Mouse (Mus musculus): ENCODE measurements at regions not wholly inside any gene's neighbourhood (a gene's known extent, or its start where the extent isn't known, plus 50 kb on each side); places are given as distances from the start of the nearest gene placed in this dataset.
A peak's percentile ranks its signal among the peaks of the same experiment; 100 is the strongest.

DNA sequence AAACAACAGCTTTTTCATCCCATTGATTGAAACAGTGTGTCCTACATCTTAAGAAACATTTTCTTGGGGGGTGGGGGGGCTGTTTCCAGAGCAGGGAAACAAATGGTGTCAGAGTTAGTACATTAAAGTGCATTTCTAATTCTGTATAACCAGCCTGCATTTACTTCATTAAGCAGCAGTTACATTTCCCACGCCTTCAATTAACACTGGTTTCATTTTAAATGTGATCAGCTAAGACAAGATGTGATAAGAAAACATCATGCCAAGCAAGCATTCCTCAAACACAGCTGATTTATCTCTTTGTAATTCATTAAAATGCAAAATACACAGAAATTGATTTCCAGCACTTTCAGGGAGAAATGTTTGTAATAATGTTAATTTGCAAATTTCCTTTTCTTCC is 122.0 kb downstream of the Olfr1505 start:
- no peak for DNase-seq (ENCODE audit: low read depth, low spot score)

GRCm38 (mm10) chr19:14035785-14036184 is 122.5 kb downstream of the Olfr1505 start:
- no peak for DNase-seq (ENCODE audit: low read depth, low spot score)

DNA sequence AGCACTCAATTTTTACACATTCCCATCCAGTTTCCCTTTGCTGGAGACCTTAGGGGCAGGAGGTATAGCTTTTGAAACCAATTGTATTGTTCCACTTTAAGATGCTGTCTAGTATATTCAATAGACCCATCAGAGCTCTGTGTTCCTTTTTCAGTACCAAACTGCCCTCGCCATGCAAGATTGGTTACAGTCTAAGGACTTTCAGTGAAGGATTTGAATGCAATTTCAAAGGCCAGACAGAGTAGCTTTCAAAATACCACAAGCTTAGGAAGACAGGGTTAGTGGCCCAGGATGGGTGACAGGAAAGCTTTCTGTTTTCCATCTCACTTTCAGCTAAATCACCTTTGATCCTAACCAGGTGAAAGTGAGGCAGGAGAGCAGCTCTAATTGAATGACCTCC is 123.4 kb downstream of the Olfr1505 start:
- no peak for DNase-seq (ENCODE audit: low read depth, low spot score)

- no peak for DNase-seq (ENCODE audit: low read depth, low spot score)
These were observed 129.4 kb downstream of the Olfr1505 start for GRCm38 (mm10) chr19:14042753-14043152.

DNA sequence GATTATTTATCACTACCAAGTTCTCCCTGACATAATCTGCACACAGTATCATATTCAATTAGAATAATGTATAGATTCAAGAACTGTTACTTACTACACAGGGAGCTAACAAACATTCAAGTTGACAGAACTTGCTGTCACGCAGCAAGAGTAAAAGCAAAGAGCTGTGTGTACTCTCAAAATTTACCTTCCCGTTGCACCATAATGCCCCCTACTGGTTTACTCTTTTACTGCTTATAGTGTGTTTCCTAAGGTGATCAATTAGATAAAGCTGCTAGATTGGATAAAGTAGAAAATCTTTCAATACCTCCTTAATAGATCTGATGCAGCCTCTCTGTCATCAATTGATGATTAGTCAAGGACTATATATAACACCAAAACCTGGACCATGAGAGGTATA is 132.1 kb downstream of the Olfr1505 start:
- DNase-seq (ENCODE audit: low read depth, low spot score): no peak

DNA sequence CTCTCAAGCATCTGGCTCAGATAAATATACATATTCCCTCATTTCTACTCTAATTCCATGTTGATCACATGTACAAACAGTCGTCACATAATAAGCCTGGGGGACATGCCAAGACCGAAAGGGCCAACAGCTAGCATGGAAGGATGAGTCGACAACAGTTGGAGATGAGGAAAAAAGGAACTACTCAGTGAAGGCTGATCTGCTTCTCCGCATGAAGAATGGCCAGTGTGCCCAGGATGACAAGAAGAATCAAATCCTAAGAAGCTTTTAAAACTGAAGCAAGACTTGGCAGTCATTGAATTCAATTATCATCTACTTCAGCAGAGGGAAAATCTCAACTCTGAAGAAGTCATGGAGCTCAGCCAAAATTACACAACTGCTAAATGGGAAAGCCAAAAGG is 138.7 kb downstream of the Olfr1505 start:
- DNase-seq (ENCODE audit: low read depth, low spot score): no peak

- peak; percentile 16 for DNase-seq (ENCODE audit: low read depth, low spot score)
These were observed 167.2 kb downstream of the Olfr1505 start for GRCm38 (mm10) chr19:14080538-14080937.

- DNase-seq (ENCODE audit: low read depth, low spot score): no peak
These were observed 171.4 kb downstream of the Olfr1505 start for GRCm38 (mm10) chr19:14084726-14085125.

DNA sequence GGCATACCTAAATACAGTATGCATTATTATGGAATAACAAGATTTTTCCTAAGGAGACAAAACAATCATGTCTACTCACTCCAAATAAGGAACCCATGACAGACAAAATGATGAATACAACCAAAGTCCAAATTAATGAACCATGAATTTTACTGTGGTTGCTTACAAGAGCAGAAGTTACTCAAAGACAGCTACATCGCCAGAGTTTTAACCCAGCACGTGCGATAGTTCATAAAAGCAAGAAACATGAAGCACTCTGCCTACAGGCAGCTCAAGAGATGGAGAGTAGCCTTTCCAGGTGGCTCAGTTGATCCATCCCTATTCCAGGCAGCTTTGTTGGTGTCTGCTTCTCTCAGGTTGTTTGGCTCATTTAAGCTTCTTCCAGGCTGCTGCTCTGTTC is 176.8 kb downstream of the Olfr1505 start:
- no peak for DNase-seq (ENCODE audit: low read depth, low spot score)

DNA sequence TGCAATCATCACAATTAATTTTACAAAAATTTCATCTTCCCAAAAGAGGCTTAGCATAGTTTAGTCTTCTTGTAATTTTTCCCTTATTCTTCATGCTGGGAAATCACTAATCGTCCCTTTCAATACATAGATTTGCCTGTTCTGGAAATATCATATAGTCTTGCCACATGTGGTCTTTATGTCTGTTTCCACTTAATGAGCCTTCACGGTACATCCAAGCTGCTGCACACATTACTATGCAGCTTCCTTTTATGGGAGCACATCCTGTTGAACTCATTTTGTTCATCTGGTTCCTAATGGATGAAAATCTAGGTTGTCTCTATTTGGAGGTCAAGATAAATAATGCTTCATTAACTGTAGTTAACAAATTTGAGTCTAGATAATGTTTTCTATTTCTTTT is 180.9 kb downstream of the Olfr1505 start:
- DNase-seq (ENCODE audit: low read depth, low spot score): no peak

- no peak for DNase-seq (ENCODE audit: low read depth, low spot score)
These were observed 182.9 kb downstream of the Olfr1505 start for GRCm38 (mm10) chr19:14096187-14096586.

DNA sequence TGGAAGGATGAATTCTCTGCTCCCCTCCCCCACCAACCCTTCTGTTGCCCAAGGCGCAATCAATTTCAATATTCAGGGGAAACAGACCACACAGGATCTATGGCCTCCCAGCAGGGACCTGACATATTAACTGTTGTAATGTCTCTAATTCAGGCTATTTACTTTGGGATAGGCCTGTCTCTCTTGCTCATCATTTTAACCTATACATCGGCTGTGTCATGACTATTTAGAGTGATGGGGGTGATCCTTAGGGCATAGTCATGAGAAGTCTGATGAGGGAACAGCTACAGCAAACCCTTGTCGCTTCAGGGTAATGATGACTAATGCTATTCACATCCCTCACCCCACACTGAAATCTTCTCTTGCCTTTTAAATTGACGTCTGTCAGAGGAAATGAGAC is 195.8 kb downstream of the Olfr1505 start:
- no peak for DNase-seq (ENCODE audit: low read depth, low spot score)

GRCm38 (mm10) chr19:14123348-14124113 is 210.2 kb downstream of the Olfr1505 start:
- DNase-seq (ENCODE audit: low read depth, low spot score): no peak

- no peak for DNase-seq (ENCODE audit: low read depth, low spot score)
These were observed 211.0 kb downstream of the Olfr1505 start for GRCm38 (mm10) chr19:14124250-14124827.

- no peak for DNase-seq (ENCODE audit: low read depth, low spot score)
These were observed 211.7 kb downstream of the Olfr1505 start for GRCm38 (mm10) chr19:14124986-14125385.

- DNase-seq (ENCODE audit: low read depth, low spot score): no peak
These were observed 215.3 kb downstream of the Olfr1505 start for GRCm38 (mm10) chr19:14128397-14129209.

DNA sequence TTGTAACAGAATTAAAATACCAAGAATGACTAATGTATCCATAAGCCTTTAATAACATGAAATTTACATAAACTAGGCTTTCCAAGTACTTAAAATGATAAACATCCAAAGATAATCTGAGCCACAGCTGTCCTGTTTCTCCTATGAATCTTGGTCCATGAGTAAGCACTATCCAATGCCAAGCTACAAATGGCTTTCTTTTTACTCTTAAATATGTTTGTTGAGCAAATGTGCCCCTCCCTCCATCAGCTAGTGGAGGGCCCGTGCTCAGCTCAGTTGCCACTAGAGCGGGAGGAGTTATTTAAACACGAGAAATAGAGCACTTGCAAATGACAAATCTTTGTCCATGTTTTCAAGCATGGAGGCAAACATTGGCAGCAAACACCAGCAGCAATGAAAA is 247.9 kb downstream of the Olfr1505 start:
- DNase-seq (ENCODE audit: low read depth, low spot score): no peak

DNA sequence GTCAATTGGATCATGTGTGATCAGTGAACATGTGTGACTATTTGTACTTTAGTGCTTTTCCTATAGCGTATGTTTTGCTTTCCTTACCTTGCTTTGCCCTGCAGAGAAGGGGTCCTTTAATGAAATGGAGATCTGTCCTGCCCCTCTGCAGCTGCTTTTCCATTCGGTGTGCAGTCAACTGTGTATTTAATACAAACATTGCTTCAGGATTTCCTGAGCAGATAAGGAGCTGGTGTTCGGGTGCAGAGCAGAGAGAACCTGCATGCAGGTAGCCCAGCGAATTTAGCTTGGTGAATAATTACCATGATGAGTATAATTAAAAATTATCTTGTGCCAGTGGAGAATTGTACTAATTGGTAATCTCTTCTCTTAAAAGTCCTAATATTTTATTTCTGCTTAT is 249.4 kb downstream of the Olfr1505 start:
- no peak for DNase-seq (ENCODE audit: low read depth, low spot score)

DNA sequence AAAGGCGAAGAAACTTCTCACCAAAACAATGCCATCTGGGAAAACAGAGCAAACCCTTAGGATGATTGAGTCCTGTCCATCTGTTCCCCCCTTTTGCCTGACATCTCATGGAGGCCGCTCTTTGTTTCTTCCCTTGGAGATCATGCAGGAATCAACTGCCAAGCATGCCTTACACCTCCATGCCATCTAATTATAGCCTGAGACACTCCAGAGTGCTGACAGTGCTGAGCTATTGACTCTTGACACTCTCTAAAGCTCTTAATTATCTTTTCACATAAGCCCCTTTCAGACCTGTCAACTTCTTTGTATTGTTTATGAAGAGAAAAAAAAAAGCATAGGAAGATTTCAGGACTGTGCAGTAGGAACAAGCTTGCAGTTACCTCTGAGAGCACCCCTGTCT is 252.4 kb downstream of the Olfr1505 start:
- DNase-seq (ENCODE audit: low read depth, low spot score): no peak

DNA sequence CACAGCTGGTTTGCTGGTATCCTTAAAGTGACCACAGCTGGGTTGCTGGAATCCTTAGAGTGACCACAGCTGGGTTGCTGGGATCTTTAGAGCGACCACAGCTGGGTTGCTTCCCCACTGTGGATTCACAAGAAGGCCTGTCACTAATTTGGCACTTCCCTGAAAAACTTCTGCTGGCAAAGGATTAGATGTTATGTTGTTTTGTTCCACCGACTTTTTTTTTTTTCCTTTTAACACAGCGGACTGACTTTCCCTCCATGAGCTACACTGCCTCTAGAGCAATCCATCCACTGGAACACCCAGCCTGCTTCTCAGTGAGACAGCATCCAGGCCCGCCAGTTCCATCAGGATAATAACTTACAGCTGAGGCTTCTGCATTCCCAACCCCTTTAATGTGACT is 266.9 kb downstream of the Olfr1505 start:
- DNase-seq (ENCODE audit: low read depth, low spot score): peak; percentile 9

DNA sequence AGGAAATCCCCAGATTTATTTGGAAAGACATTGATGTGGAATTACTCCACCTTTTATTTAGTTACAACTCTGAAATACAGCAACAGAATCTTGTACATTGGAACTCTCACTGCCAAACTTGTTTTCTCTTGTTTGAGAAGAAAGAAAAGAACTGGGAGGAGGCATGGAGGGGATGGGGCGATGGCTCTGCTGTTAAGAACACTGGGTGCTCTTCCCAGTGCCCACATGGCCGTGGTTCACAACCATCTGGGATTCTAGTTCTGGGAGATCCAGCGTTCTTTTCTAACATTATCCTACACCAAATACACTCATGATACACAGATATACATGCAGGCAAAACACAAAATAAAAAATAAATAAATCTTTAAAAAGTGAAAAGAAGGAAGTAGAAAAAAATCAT is 267.6 kb downstream of the Olfr1505 start:
- DNase-seq (ENCODE audit: low read depth, low spot score): no peak

GRCm38 (mm10) chr19:14181661-14182415 is 268.5 kb downstream of the Olfr1505 start:
- no peak for DNase-seq (ENCODE audit: low read depth, low spot score)

Data from embryo, embryonic 11.5 days (tissue).